Mouse (Mus musculus) megakaryocyte, embryonic 14.5 days (primary cell): Measurements from ENCODE around the gene Lhfpl2. TPM values are rescaled to one million over a fixed set of nuclear protein-coding genes. Genes with fewer than 3 reads are reported as not detected.

Source experiments
- H3K27me3 ChIP-seq: replicated peaks from 2 replicates; pipeline ENCODE3; 2012; ENCODE audit warnings: inconsistent platforms
- H3K36me3 ChIP-seq: replicated peaks from 2 replicates; pipeline ENCODE3; 2012; ENCODE audit warnings: low read length, inconsistent platforms, mixed read lengths
- H3K4me1 ChIP-seq: 2 replicates; pipeline ENCODE4 v1.6.1; 2012; ENCODE audit warnings: inconsistent platforms
- H3K4me3 ChIP-seq: replicated peaks from 2 replicates; pipeline ENCODE3; 2012; ENCODE audit warnings: moderate library complexity, mild to moderate bottlenecking, inconsistent platforms
- H3K9me3 ChIP-seq: 2 replicates; pipeline ENCODE4 v1.6.1; 2012; ENCODE audit warnings: inconsistent platforms
- FLI1 ChIP-seq: IDR thresholded peaks from 2 replicates; pipeline ENCODE4 v1.6.1; 2012; ENCODE audit warnings: low read length, inconsistent platforms, mixed read lengths
- GATA1 ChIP-seq: IDR thresholded peaks from 3 replicates; pipeline ENCODE4 v1.6.1; 2012; ENCODE audit warnings: mixed read lengths, low read length, inconsistent platforms, borderline replicate concordance
- polyA plus RNA-seq: library from polyadenylated mRNA; stranded (reverse); fragments of >175 nt; gene quantifications from 2 replicates; pipeline ENCODE4 v1.2.3, GENCODE M21; 2012; ENCODE audit warnings: low replicate concordance; ENCODE audit not compliant: insufficient read depth

Gene Lhfpl2
- polyA plus RNA-seq, 1 experiment: 0.47 TPM

GRCm38 (mm10) chr13:94065276-94066050, 7.9 kb downstream of the Lhfpl2 start:
- TF ChIP-seq FLI1 (no peak), GATA1 (no peak)
- peaks cover 8% of the 10 kb centered on the region for H3K4me1 ChIP-seq
- H3K9me3 ChIP-seq: no peaks in the 10 kb centered on the region
- H3K36me3 ChIP-seq: no peaks in the 10 kb centered on the region
- H3K27me3 ChIP-seq: peaks cover 68% of the 10 kb centered on the region
- H3K4me3 ChIP-seq: no peak overlapping the region

- no peak for TF ChIP-seq GATA1
- no peak for TF ChIP-seq FLI1
These were observed 9.2 kb downstream of the Lhfpl2 start for GRCm38 (mm10) chr13:94066626-94067275.

GRCm38 (mm10) chr13:94068308-94068707, 10.7 kb downstream of the Lhfpl2 start:
- Histone ChIP-seq H3K27me3 (peaks cover 64% of the 10 kb centered on the region), H3K4me1 (0 out of 2 replicates have a peak, but pooled peaks cover 3% of the 10 kb centered on the region), H3K9me3 (peaks cover 9% of the 10 kb centered on the region; the same call in 1 of the 2 replicates), H3K36me3 (no peaks in the 10 kb centered on the region), H3K4me3 (no peak overlapping the region)
- TF ChIP-seq GATA1 (no peak), FLI1 (no peak)

More at GRCm38 (mm10) chr13:94066626-94067275, 9.2 kb downstream of the Lhfpl2 start:
- H3K27me3 ChIP-seq: peaks cover 66% of the 10 kb centered on the region
- peaks cover 9% of the 10 kb centered on the region; the same call in 1 of the 2 replicates for H3K9me3 ChIP-seq
- no peak overlapping the region for H3K4me3 ChIP-seq
- peaks cover 8% of the 10 kb centered on the region for H3K4me1 ChIP-seq
- no peaks in the 10 kb centered on the region for H3K36me3 ChIP-seq

DNA sequence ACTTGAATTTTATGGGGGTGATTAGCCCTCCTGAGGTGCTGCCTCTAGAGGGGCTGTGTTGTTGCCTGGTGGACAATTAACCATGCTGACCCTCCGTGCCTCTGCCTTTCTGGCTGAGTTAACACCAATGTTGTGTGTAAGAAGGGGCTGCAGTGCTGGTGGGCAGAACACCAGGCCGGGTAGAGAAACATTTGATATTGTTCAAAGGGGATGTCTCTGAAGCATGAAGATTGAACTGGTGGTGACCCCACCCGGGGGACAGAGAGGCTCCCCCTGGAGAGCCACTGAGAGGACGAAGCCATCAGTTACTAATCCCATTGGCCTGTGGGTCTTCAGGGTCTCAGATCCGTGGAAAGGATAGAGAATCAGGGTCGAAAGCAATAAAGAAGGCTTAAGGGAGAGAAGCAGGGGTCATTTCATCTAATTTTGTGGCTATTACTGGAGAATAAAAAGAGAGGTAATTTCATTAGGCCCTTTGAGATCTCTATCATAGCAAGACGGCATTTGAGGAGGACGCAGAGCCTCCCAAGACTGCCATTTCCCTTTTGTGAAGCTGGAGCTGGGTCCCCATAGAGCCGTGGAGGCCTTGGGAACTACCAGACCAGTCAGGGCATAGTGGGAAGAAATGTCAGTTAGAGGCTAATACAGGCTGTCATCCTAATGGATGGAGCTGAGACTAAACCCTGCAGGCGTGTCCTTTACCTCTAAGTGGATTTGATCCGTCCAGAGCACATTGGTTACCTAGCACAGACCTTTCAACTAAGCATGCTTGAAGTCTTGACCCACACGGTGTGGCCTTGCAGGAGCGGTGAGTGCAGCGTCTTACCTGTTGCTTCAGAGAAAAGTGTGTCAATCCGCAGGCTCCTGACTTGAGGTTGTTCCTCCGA, 12.1 kb downstream of the Lhfpl2 start:
- peaks cover 61% of the 10 kb centered on the region for H3K27me3 ChIP-seq
- H3K9me3 ChIP-seq: peaks cover 9% of the 10 kb centered on the region; the same call in 1 of the 2 replicates
- no peak overlapping the region for H3K4me3 ChIP-seq
- no peaks in the 10 kb centered on the region for H3K36me3 ChIP-seq
- TF ChIP-seq GATA1 (no peak), FLI1 (no peak)
- 0 out of 2 replicates have a peak, but pooled peaks cover 1% of the 10 kb centered on the region for H3K4me1 ChIP-seq

DNA sequence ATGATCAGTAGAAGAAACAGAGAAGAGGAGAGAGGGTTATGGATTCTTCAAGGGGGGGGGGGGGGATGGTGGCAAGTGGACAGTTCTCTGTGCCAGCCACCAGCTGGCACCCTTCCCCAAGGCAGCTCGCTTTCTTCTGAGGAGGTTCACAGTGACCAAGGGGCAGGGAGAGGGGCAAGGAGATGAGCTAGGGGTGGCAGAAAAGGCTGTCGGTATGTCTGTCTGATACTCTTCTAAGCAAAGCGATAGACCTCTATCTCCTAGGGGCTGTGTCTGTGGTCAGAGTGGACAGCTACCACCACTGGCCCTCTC, 12.7 kb downstream of the Lhfpl2 start:
- H3K36me3 ChIP-seq: no peaks in the 10 kb centered on the region

GRCm38 (mm10) chr13:94070927-94071326, 13.3 kb downstream of the Lhfpl2 start:
- no peaks in the 10 kb centered on the region for H3K36me3 ChIP-seq
- H3K27me3 ChIP-seq: peaks cover 66% of the 10 kb centered on the region
- peaks cover 9% of the 10 kb centered on the region; the same call in 1 of the 2 replicates for H3K9me3 ChIP-seq
- no peak overlapping the region for H3K4me3 ChIP-seq
- TF ChIP-seq FLI1 (no peak), GATA1 (no peak)
- no peaks in the 10 kb centered on the region for H3K4me1 ChIP-seq

More for the DNA sequence above, 12.7 kb downstream of the Lhfpl2 start:
- TF ChIP-seq GATA1 (no peak), FLI1 (no peak)
- peaks cover 9% of the 10 kb centered on the region; the same call in 1 of the 2 replicates for H3K9me3 ChIP-seq
- H3K27me3 ChIP-seq: peaks cover 62% of the 10 kb centered on the region
- H3K4me3 ChIP-seq: no peak overlapping the region
- H3K4me1 ChIP-seq: no peaks in the 10 kb centered on the region

DNA sequence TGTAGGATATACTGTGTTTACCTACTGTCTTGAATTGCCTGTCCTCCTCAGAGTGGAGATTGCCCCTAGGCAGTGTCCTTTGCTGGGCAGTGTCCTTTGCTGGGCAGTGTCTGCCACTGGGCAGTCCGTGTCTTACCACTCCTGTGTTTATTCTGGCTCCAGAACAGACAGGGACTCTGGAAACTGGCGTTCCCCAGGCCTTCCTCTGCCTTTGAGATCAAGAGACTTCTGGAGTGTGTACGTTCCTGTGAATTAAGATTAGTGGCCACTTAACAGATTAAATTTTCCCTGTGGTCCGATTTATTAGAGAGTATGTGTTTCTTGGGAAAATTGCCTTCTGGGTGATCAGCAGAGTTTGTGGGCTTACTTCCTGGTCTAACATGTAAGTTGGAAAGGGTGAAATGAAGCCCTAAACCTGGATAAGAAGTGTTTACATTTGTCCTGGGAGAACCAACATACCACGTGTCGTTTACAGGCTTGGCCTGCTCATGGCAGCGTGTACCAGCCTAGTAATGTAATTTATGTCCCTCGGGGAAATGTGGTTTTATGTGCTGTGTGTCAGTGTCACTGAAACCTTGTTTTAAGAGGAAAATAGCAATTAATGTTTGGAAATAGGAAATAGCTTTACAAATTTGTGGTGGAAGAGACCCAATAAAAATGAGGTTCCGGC, 15.6 kb downstream of the Lhfpl2 start:
- H3K36me3 ChIP-seq: no peaks in the 10 kb centered on the region
- TF ChIP-seq FLI1 (no peak), GATA1 (no peak)
- H3K4me3 ChIP-seq: no peak overlapping the region
- H3K9me3 ChIP-seq: peaks cover 9% of the 10 kb centered on the region; the same call in 1 of the 2 replicates
- peaks cover 63% of the 10 kb centered on the region for H3K27me3 ChIP-seq
- H3K4me1 ChIP-seq: no peaks in the 10 kb centered on the region

DNA sequence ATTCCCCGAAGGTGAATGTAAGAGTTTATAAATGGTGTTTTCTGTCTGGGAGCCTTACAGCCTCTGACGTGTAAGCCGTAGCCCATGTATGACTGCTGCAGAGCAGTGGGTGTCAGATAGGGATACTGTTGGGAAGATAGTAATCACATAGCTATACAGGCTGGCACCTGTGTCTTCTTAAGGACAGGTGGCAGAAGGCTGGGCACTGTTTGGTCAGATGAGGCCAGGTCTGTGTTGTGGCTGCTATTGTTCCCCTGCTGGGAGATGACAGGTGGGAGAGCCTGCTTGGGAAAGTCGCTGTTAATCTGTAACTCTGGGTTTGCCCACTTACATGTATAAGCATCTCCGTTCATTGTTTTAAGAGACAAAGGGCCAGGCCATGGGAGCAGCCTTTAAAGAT, 16.1 kb downstream of the Lhfpl2 start:
- H3K4me3 ChIP-seq: no peak overlapping the region
- peaks cover 9% of the 10 kb centered on the region; the same call in 1 of the 2 replicates for H3K9me3 ChIP-seq
- no peaks in the 10 kb centered on the region for H3K4me1 ChIP-seq
- H3K27me3 ChIP-seq: peaks cover 65% of the 10 kb centered on the region
- no peaks in the 10 kb centered on the region for H3K36me3 ChIP-seq
- no peak for TF ChIP-seq GATA1
- no peak for TF ChIP-seq FLI1

DNA sequence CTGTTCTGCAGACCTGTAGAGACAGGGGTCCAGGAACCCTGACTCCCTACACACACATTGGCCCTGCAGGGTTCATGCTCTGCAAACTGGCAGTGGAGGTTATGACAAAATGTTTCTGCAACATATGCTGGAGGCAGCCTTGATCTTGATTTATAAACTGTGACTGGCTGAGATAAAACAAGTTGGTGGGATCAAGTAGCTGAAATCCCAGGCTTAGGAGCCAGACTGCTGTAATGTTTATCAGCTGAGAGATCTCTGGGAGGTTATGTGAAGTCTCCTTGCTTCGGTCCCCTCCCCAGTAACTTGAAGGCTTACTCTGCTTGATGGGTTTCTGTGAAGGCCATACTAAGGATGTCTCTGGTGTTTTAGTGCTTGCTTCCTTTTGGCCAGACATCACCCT, 17.6 kb downstream of the Lhfpl2 start:
- Histone ChIP-seq H3K27me3 (peaks cover 65% of the 10 kb centered on the region), H3K36me3 (no peaks in the 10 kb centered on the region), H3K4me1 (no peaks in the 10 kb centered on the region), H3K4me3 (no peak overlapping the region), H3K9me3 (peaks cover 22% of the 10 kb centered on the region)
- TF ChIP-seq GATA1 (no peak), FLI1 (no peak)
